Mouse (Mus musculus): ENCODE measurements at regions not wholly inside any gene's neighbourhood (a gene's known extent, or its start where the extent isn't known, plus 50 kb on each side); places are given as distances from the start of the nearest gene placed in this dataset.

GRCm38 (mm10) chr9:32053886-32054615 lies 61.9 kb upstream of the Arhgap32 start:
- DNase-seq (ENCODE audit: extremely low spot score): peak; percentile 27

- DNase-seq (ENCODE audit: extremely low spot score): no peak
Observed at GRCm38 (mm10) chr9:32057427-32058115, 58.4 kb upstream of the Arhgap32 start.

- no peak for DNase-seq (ENCODE audit: extremely low spot score)
Observed at GRCm38 (mm10) chr9:32062740-32063139, 53.2 kb upstream of the Arhgap32 start.

- DNase-seq (ENCODE audit: extremely low spot score): no peak
Observed at GRCm38 (mm10) chr9:32063541-32063940, 52.4 kb upstream of the Arhgap32 start.

GRCm38 (mm10) chr9:32064007-32064550 lies 51.9 kb upstream of the Arhgap32 start:
- DNase-seq (ENCODE audit: extremely low spot score): no peak

Measured in embryo, embryonic 9.5 days (tissue).